Mouse (Mus musculus) hindbrain, postnatal 0 days (tissue): ENCODE results near the gene Myo3a. TPM values are rescaled to one million over a fixed set of nuclear protein-coding genes. Genes with fewer than 3 reads are reported as not detected.
A peak's percentile ranks its signal among the peaks of the same experiment; 100 is the strongest.

Source experiments
- ATAC-seq: fragments of 200-750 bp; cut with Nextera tagmentation; 2 replicates; pipeline ENCODE4 v1.8.0; 2017; ENCODE audit warnings: mild to moderate bottlenecking, moderate TSS enrichment, moderate library complexity
- DNase-seq: peaks from one replicate; pipeline ENCODE4 v3.0.0-alpha.2; 2015; ENCODE audit warnings: low spot score
- H3K27ac ChIP-seq: fragments of 300-500 bp; sonication (generic); 2 replicates; pipeline ENCODE4 v1.5.1; 2014; ENCODE audit warnings: mild to moderate bottlenecking
- H3K27me3 ChIP-seq: fragments of 300-500 bp; sonication (generic); 2 replicates; pipeline ENCODE4 v1.6.1; 2014; ENCODE audit warnings: low read length, mixed read lengths; ENCODE audit not compliant: insufficient read depth
- H3K36me3 ChIP-seq: fragments of 300-500 bp; sonication (generic); 2 replicates; pipeline ENCODE4 v1.6.1; 2014; ENCODE audit warnings: low read length, mixed read lengths; ENCODE audit not compliant: insufficient read depth
- H3K4me1 ChIP-seq: fragments of 300-500 bp; sonication (generic); 2 replicates; pipeline ENCODE4 v1.6.1; 2014; ENCODE audit warnings: antibody characterized with exemption, low read length, mixed read lengths; ENCODE audit not compliant: insufficient read depth
- H3K4me2 ChIP-seq: fragments of 300-500 bp; sonication (generic); 2 replicates; pipeline ENCODE4 v1.6.1; 2014; ENCODE audit warnings: low read depth, mild to moderate bottlenecking, low read length, moderate library complexity, mixed read lengths
- H3K4me3 ChIP-seq: fragments of 300-500 bp; sonication (generic); 2 replicates; pipeline ENCODE4 v1.5.1; 2014; ENCODE audit warnings: low read length
- H3K9ac ChIP-seq: fragments of 300-500 bp; sonication (generic); replicated peaks from 2 replicates; pipeline ENCODE4 v1.6.1; 2014; ENCODE audit warnings: mild to moderate bottlenecking, low read length, moderate library complexity, mixed read lengths
- H3K9me3 ChIP-seq: fragments of 300-500 bp; sonication (generic); 2 replicates; pipeline ENCODE4 v1.6.1; 2016; ENCODE audit warnings: low read length, mixed read lengths
- CTCF ChIP-seq: IDR thresholded peaks from 2 replicates; pipeline ENCODE4 v1.5.1; 2016; ENCODE audit warnings: antibody characterized with exemption, control low read depth, low read depth
- WGBS: fragments of 180-500 bp; shearing (Covaris S2); extraction: QIAGEN DNeasy Blood & Tissue Kit; methylation state at CpG from one replicate; pipeline ENCODE4 v1.1.7; 2014; 5-methylcytosine and 5-hydroxymethylcytosine counted together
- polyA plus RNA-seq: library from polyadenylated mRNA; unstranded; fragments of >200 nt; fragmentation: Nextera tagmentation; extraction: Ambion mirVana; gene quantifications from 2 replicates; pipeline ENCODE4 v1.2.1, GENCODE M21; 2015
- total RNA-seq: library from RNA; depleted of rRNA; stranded (reverse); fragments of >200 nt; gene quantifications from 2 replicates; pipeline ENCODE4 v1.2.3, GENCODE M21; 2014

The Myo3a gene
- total and polyA plus RNA-seq, 2 experiments from 2014 or later: 0.06 to 0.26 TPM

DNA sequence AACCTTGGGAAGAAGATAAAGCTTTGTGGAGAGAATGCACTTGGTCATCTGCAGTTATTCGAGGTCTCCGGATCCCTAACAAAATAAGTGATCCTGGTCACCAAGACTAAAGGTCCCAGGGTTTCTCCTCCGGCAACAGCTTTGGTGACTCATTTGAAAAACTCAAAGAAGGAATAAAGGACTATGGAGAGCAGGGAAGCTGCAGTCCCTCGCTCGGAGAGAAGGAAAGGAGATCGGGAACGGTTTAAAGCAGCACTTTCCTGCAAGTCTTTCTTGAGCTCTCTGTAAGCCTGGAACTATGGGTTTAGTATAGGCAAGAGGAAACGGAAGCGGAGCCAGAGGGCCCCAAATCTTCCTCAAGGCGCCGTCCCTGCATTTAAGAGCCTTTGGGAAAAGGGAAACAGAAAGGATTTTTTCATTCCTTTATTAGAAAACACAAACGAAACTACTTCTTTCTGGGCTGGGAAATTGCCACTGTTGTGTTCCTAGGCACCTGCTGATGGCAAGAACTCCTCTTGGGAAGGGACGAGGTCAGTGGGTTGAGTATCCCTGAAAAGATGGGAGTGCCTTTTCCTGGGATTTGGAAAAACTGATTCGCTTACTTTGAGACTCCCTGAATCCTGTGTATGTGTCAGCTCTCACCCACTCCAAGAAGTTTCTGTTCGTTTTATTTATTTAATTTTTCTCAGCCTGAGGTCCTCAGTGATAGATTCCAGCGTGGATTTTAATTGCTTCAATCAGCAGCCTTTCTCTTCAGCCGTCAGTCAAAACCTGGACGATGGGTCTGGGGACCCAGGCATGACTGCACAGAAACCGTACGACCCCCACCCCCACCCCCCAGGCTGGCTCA lies 393.9 kb downstream of the Myo3a start:
- DNase-seq (peak; percentile 25), ATAC-seq (no peak)
- Histone ChIP-seq H3K4me1 (peaks cover 9% of the 10 kb centered on the region; the same call in 1 of the 2 replicates), H3K36me3 (no peaks in the 10 kb centered on the region), H3K9ac (peak overlapping the region; percentile 61), H3K4me2 (peak overlapping the region; percentile 80), H3K27ac (peak overlapping the region; percentile 81), H3K9me3 (no peaks in the 10 kb centered on the region), H3K27me3 (peaks cover 35% of the 10 kb centered on the region), H3K4me3 (peak overlapping the region; percentile 49)
- TF ChIP-seq CTCF: no peak
- 7% methylated on average over 20 of the region's 20 CpGs for WGBS

DNA sequence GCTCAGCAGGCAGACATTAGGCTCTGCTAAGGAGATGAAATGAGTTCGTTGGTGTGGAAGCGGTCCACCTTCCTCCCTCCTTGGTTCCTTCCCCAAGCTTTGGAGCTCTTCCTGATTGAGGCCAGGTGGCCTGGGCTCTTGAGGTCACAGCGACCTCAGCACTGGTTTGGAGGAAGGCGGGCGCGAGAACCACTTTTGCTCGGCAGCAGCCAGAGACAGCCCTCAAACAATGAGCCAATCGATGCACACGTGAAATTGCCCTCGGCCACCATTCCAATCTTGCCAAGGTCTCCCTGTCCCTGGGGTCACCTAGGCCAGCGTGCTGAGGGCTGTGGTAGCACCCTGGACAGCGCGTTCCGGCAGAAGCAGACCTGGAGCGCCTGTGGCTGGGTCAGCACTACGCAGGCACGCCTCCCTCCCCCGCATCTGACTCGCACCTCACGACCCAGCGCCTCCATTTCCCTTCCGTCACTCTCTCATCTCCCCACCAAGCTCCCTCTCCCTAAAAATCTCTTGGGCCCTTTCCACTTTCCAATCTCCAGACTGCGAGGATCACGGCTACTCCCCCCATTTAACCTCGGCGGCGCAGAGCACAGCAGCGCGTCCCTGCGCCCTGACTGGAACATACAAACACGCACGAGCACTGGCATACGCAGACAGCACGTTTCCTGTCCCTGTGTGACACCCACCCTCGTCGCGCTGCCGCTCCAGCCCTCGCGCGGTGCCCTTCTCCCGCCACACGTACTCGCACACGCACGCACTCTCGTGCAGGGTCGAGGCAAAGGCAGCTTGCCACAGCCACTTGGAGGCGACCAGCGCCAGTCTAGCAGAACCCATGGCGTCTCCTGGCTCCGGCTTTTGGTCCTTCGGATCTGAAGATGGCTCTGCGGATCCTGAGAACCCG lies 394.8 kb downstream of the Myo3a start, which contains the start of gene Gad2:
Gad2 (plus strand) TSS at position 378 of the 904 bp plus-strand sequence.
- peaks cover 43% of the 10 kb centered on the region for H3K27me3 ChIP-seq

DNA sequence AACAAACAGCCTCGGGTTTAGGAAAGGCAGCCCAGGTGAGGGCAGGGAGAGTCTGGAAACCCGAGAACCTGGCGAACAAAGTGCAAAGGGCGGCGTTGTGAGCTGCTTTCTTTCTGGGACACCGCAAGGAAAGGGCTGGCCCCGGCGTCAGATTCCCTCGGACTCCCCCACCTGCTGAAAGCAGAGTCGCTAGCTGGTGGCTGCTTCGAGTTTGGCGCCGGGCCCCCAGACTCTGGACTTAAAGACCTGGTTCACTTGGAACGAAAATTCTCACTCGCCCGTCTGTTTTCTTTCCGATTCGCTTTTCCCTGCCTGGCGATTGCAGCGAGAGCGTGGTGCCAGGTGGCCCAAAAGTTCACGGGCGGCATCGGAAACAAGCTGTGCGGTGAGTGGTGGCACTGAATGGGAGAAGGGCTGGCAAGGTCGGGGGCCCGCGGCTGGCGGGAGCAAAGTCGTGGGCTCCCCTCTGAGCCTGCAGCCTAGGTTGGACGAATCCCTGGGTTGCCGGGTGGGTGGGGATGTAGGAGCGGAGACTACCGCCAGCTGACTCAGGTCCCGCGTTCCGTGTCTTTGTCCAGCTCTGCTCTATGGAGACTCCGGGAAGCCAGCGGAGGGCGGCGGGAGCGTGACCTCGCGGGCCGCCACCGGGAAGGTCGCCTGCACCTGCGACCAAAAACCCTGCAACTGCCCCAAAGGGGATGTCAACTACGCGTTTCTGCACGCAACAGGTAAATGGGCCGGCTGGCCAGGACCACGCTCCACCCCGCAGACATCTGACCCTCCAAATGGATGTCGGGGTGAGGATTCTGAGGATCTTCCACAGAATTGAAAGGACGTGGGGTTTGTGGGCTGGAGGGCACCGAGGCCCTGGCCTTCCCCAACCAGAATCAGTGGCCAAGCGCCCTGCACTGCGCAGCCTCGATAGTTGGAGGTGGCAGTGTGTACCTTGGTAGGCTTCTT lies 396.1 kb downstream of the Myo3a start:
- Histone ChIP-seq H3K27ac (peak overlapping the region; percentile 81), H3K36me3 (no peaks in the 10 kb centered on the region), H3K9me3 (no peaks in the 10 kb centered on the region), H3K4me3 (peak overlapping the region; percentile 49), H3K27me3 (peaks cover 44% of the 10 kb centered on the region), H3K4me2 (peak overlapping the region; percentile 80), H3K4me1 (peaks cover 9% of the 10 kb centered on the region; the same call in 1 of the 2 replicates), H3K9ac (peak overlapping the region; percentile 61)
- ATAC-seq (no peak), DNase-seq (peak; percentile 24)
- TF ChIP-seq CTCF: no peak
- under 1% methylated on average over 60 of the region's 60 CpGs for WGBS

More for the DNA sequence above, 394.8 kb downstream of the Myo3a start, which contains the start of gene Gad2:
- ATAC-seq (peak; percentile 82), DNase-seq (peak; percentile 70)
- Histone ChIP-seq H3K4me3 (peak within 1 kb of the TSS; percentile 49), H3K9ac (peak within 1 kb of the TSS; percentile 61), H3K4me2 (peak within 1 kb of the TSS; percentile 80), H3K36me3 (no peaks in the 10 kb centered on the region), H3K4me1 (peaks cover 9% of the 10 kb centered on the region; the same call in 1 of the 2 replicates), H3K27ac (peak within 1 kb of the TSS; percentile 81), H3K9me3 (no peaks in the 10 kb centered on the region)
- WGBS: under 1% methylated on average over 55 of the region's 55 CpGs
- 0 out of 2 replicates have a peak, but pooled peaks have one; percentile 13 for TF ChIP-seq CTCF

DNA sequence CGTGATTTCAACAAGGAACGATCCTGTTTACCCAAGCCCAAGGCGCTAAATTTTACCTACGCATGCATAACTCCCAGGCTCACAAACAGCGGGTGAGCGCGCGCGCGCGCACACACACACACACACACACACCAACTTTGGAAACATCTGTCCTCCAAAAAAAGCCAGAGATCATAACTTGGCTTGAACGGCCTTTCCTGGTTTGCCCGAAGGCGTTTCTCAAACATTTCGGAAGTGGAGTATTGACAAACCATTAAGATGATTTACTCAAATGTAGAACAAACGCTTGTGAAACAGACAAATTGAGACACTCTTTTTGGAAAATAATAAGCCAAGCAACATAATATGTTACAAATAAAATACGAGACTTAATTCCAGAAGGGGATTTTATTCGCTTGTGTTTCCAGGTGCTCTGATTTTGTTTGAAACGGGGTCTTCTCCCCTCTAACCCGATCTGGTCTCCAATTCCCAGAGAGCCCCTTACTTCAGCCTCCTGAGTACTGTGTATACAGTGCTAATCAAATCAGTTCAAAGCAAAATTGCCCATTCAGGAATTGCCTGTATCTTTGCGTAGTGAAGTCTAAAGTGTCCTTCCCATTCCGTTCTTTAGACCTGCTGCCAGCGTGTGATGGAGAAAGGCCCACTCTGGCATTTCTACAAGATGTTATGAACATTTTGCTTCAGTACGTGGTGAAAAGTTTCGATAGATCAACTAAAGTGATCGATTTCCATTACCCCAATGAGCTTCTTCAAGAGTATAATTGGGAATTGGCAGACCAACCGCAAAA lies 397.1 kb downstream of the Myo3a start:
- Histone ChIP-seq H3K4me2 (peak overlapping the region; percentile 80), H3K27ac (peak overlapping the region; percentile 81), H3K4me3 (peak overlapping the region; percentile 49), H3K9me3 (no peaks in the 10 kb centered on the region), H3K27me3 (peaks cover 43% of the 10 kb centered on the region), H3K36me3 (no peaks in the 10 kb centered on the region), H3K4me1 (peaks cover 9% of the 10 kb centered on the region; the same call in 1 of the 2 replicates), H3K9ac (peak overlapping the region; percentile 61)
- ATAC-seq: no peak
- WGBS: 5% methylated on average over 27 of the region's 27 CpGs
- TF ChIP-seq CTCF: no peak
- peak; percentile 27 for DNase-seq
